Mouse (Mus musculus) brain, embryonic 14.5 days (tissue): ENCODE data around the gene Unc5b.

ENCODE experiments used
- CTCF ChIP-seq: fragments of 200-500 bp; IDR thresholded peaks from 2 replicates; pipeline ENCODE4 v1.5.1; 2012; ENCODE audit warnings: inconsistent platforms, mild to moderate bottlenecking, moderate library complexity, borderline replicate concordance; ENCODE audit not compliant: insufficient read depth, insufficient read length; ENCODE audit errors: extremely low read depth
- POLR2A ChIP-seq: fragments of 200-500 bp; IDR thresholded peaks from 2 replicates; pipeline ENCODE4 v1.6.1; 2012; ENCODE audit warnings: mild to moderate bottlenecking, inconsistent platforms, borderline replicate concordance; ENCODE audit not compliant: poor library complexity, insufficient read depth, insufficient read length, severe bottlenecking; ENCODE audit errors: extremely low read depth

DNA sequence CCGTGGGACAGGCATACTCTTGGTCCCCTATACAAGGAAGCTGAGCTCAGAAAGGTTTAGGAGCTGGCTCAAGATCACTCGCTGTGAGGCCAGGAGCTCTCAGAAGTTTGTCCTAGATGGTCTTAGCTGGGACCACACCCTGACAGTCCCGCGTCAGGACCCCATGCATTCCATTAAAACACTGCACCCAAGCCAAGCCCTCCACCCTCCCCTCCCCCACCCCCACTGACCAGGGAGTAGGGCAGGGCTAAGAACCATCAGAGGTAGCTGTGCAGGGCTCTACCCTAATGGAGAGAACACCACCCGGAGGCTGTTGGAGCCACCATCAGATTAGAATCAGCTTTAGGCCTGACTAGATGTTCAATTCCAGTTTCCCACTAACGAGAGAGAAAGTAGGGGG lies 106.9 kb downstream of the Unc5b start:
- TF ChIP-seq POLR2A (no peak), CTCF (no peak)
